Mouse (Mus musculus) heart, embryonic 14.5 days (tissue): ENCODE data around the gene Magohb. TPM values are rescaled to one million over a fixed set of nuclear protein-coding genes. Genes with fewer than 3 reads are reported as not detected.

Experiments
- ATAC-seq: fragments of 200-750 bp; cut with Nextera tagmentation; 2 replicates; pipeline ENCODE4 v1.8.0; 2017; ENCODE audit warnings: low read depth, moderate TSS enrichment; ENCODE audit not compliant: insufficient number of reproducible peaks, insufficient read depth, low FRiP score
- H3K27ac ChIP-seq, 2 experiments: fragments of 200-500 bp in 1 of 2; fragments of 300-500 bp in 1 of 2; sonication (generic) in 1 of 2; replicated peaks in 1 of 2; 2 replicates each; pipeline ENCODE4 v1.5.1; 2012 to 2014; ENCODE audit warnings: low read depth in 2 of 2, low read length in 2 of 2, control low read depth in 1 of 2, mild to moderate bottlenecking in 1 of 2, mixed read lengths in 1 of 2; ENCODE audit not compliant: control insufficient read depth in 1 of 2, insufficient read depth in 1 of 2
- H3K27me3 ChIP-seq: fragments of 300-500 bp; sonication (generic); 2 replicates; pipeline ENCODE4 v1.6.1; 2014; ENCODE audit warnings: mild to moderate bottlenecking, low read length, control low read depth; ENCODE audit not compliant: control insufficient read depth, insufficient read depth
- H3K36me3 ChIP-seq: fragments of 300-500 bp; sonication (generic); 2 replicates; pipeline ENCODE4 v1.6.1; 2014; ENCODE audit warnings: mild to moderate bottlenecking, control low read depth, low read length, mixed read lengths; ENCODE audit not compliant: control insufficient read depth, insufficient read depth
- H3K4me1 ChIP-seq, 2 experiments: fragments of 200-500 bp in 1 of 2; fragments of 300-500 bp in 1 of 2; sonication (generic) in 1 of 2; 2 replicates each; pipeline ENCODE4 v1.6.1; 2012 to 2014; ENCODE audit warnings: low read length in 2 of 2, control low read depth in 1 of 2, mixed read lengths in 1 of 2; ENCODE audit not compliant: control insufficient read depth in 2 of 2, insufficient read depth in 2 of 2
- H3K4me2 ChIP-seq: fragments of 300-500 bp; sonication (generic); 2 replicates; pipeline ENCODE4 v1.6.1; 2014; ENCODE audit warnings: mild to moderate bottlenecking, low read length
- H3K4me3 ChIP-seq, 2 experiments: fragments of 200-500 bp in 1 of 2; fragments of 300-500 bp in 1 of 2; sonication (generic) in 1 of 2; 2 replicates each; pipeline ENCODE4 v1.5.1; 2012 to 2014; ENCODE audit warnings: low read length in 2 of 2, mild to moderate bottlenecking in 2 of 2, control low read depth in 1 of 2, low read depth in 1 of 2, moderate library complexity in 1 of 2; ENCODE audit not compliant: control insufficient read depth in 1 of 2, insufficient read depth in 1 of 2
- H3K9ac ChIP-seq: fragments of 300-500 bp; sonication (generic); 2 replicates; pipeline ENCODE4 v1.6.1; 2014; ENCODE audit warnings: mild to moderate bottlenecking, low read length
- H3K9me3 ChIP-seq: fragments of 300-500 bp; sonication (generic); 2 replicates; pipeline ENCODE4 v1.6.1; 2016; ENCODE audit warnings: low read length, control low read depth; ENCODE audit not compliant: control insufficient read depth
- WGBS: fragments of 180-500 bp; shearing (Covaris S2); extraction: QIAGEN DNeasy Blood & Tissue Kit; methylation state at CpG from one replicate; pipeline ENCODE4 v1.1.7; 2014; 5-methylcytosine and 5-hydroxymethylcytosine counted together
- polyA plus RNA-seq: library from polyadenylated mRNA; unstranded; fragments of >200 nt; fragmentation: Nextera tagmentation; extraction: Ambion mirVana; gene quantifications from 2 replicates; pipeline ENCODE4 v1.2.1, GENCODE M21; 2014

Gene Magohb
- polyA plus RNA-seq, 1 experiment from 2014 or later, result 44.8 TPM

DNA sequence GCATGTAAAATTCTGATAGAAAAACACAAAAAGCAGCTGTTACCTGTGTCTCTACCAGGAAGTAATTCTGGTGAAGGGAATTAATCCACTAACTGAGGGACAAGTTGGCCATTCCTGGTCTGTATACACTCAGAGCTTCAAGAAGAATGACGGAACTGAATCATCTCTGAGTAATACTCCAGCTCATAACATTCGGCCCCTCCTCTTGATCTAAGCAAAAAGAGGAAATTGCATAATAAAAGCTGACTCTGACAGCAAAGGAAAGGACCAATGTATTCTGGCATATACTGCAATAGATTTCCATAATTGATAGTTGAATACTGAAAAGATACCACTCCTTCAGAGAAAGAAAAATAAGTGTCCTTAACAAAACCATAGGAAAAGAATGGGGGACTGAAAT is 45.8 kb downstream of the Magohb start, which contains the start of gene Klra2:
Klra2 (minus strand) TSS at position 157 of the 400 bp plus-strand sequence.
- Histone ChIP-seq H3K4me3 (no peak within 1 kb of the TSS), H3K36me3 (no peaks in the 10 kb centered on the region), H3K27me3 (no peaks in the 10 kb centered on the region), H3K9me3 (no peaks in the 10 kb centered on the region), H3K27ac (no peak within 1 kb of the TSS), H3K9ac (no peak within 1 kb of the TSS), H3K4me1 (no peaks in the 10 kb centered on the region), H3K4me2 (no peak within 1 kb of the TSS)
- ATAC-seq, result no peak
- WGBS, result 72% methylated on average over 2 of the region's 2 CpGs

DNA sequence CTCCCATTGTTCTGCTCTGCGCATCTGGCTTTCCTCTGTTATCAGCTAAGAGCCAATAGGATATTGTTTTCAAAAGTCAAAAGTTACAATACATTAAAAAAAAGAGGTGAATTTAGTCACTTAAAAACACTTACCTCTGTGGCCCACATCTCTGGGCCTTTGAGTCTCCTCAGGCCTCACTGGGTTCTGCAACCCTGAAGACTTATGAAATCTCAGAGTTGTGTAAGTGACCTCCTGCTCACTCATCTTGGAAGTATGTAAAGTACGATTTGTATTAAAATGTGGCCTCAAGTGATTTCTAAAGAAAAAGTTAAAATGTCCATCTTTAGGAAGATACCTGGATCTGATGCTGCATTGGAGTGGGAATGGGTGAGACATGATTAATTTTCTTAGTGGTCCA is 48.0 kb downstream of the Magohb start:
- Histone ChIP-seq H3K4me2 (no peak overlapping the region), H3K4me3 (no peak overlapping the region), H3K27me3 (no peaks in the 10 kb centered on the region), H3K9me3 (no peaks in the 10 kb centered on the region), H3K9ac (no peak overlapping the region), H3K36me3 (no peaks in the 10 kb centered on the region), H3K4me1 (no peaks in the 10 kb centered on the region), H3K27ac (no peak overlapping the region)
- WGBS, result 59% methylated on average over 2 of the region's 2 CpGs
- no peak for ATAC-seq

Other genes with a start within 250 kb of the Magohb start
- gene Klra2, start 45.9 kb downstream of the Magohb start, polyA plus RNA-seq, result 0.18 TPM in 1 of 2 replicates, not detected in the other
- gene Styk1, start 60.4 kb upstream of the Magohb start, polyA plus RNA-seq, result 0.12 and 0.39 TPM in 2 replicates
- gene Ybx3, start 95.2 kb upstream of the Magohb start, polyA plus RNA-seq, result 76.4 and 98.6 TPM in 2 replicates
- not detected in 2 replicates for gene 5430401F13Rik, start 193.2 kb upstream of the Magohb start, polyA plus RNA-seq
- gene Gm6619, start 193.2 kb upstream of the Magohb start, polyA plus RNA-seq, result not detected in 2 replicates